Mouse (Mus musculus) liver, adult 2 months (tissue): ENCODE data around the gene Klhdc10.

ENCODE experiments used
- CTCF ChIP-seq: fragments of 200-500 bp; IDR thresholded peaks from 2 replicates; pipeline ENCODE4 v1.5.1; 2011; ENCODE audit warnings: low read depth, low read length, control low read depth
- POLR2A ChIP-seq: fragments of 200-500 bp; IDR thresholded peaks from 2 replicates; pipeline ENCODE4 v1.6.1; 2011; ENCODE audit warnings: low read length, control low read depth; ENCODE audit not compliant: insufficient read depth; ENCODE audit errors: extremely low read depth

- TF ChIP-seq CTCF = no peak
- TF ChIP-seq POLR2A = no peak
Observed at GRCm38 (mm10) chr6:30374731-30375510, 26.7 kb upstream of the Klhdc10 start.
